Mouse (Mus musculus): ENCODE measurements around the gene S100a5. TPM values are rescaled to one million over a fixed set of nuclear protein-coding genes. Genes with fewer than 3 reads are reported as not detected.

The S100a5 gene
- polyA plus RNA-seq, 1 experiment from 2014 or later = not detected

Other genes with a start within 250 kb of the S100a5 start
- 13.6 and 14.2 TPM in 2 replicates for gene Slc27a3, start 218.6 kb upstream of the S100a5 start, polyA plus RNA-seq (2014; fragmentation: Nextera tagmentation; extraction: Ambion mirVana)
- 50.5 and 55.3 TPM in 2 replicates for gene Ints3, start 174.9 kb upstream of the S100a5 start, polyA plus RNA-seq (2014; fragmentation: Nextera tagmentation; extraction: Ambion mirVana)
- 2.0 and 2.8 TPM in 2 replicates for gene Npr1, start 142.7 kb upstream of the S100a5 start, polyA plus RNA-seq (2014; fragmentation: Nextera tagmentation; extraction: Ambion mirVana)
- 365 and 366 TPM in 2 replicates for gene Ilf2, start 132.4 kb upstream of the S100a5 start, polyA plus RNA-seq (2014; fragmentation: Nextera tagmentation; extraction: Ambion mirVana)
- gene Snapin, start 117.5 kb upstream of the S100a5 start, polyA plus RNA-seq (2014; fragmentation: Nextera tagmentation; extraction: Ambion mirVana) = 66.3 and 68.3 TPM in 2 replicates
- 142 and 151 TPM in 2 replicates for gene Chtop, start 99.0 kb upstream of the S100a5 start, polyA plus RNA-seq (2014; fragmentation: Nextera tagmentation; extraction: Ambion mirVana)
- gene S100a1, start 94.1 kb upstream of the S100a5 start, polyA plus RNA-seq (2014; fragmentation: Nextera tagmentation; extraction: Ambion mirVana) = 5.6 and 6.5 TPM in 2 replicates
- 10.3 and 12.0 TPM in 2 replicates for gene S100a13, start 94.1 kb upstream of the S100a5 start, polyA plus RNA-seq (2014; fragmentation: Nextera tagmentation; extraction: Ambion mirVana)
- gene S100a14, start 81.7 kb upstream of the S100a5 start, polyA plus RNA-seq (2014; fragmentation: Nextera tagmentation; extraction: Ambion mirVana) = not detected in 2 replicates
- gene S100a16, start 71.3 kb upstream of the S100a5 start, polyA plus RNA-seq (2014; fragmentation: Nextera tagmentation; extraction: Ambion mirVana) = 28.8 and 30.8 TPM in 2 replicates
- not detected in 2 replicates for gene S100a3, start 47.9 kb upstream of the S100a5 start, polyA plus RNA-seq (2014; fragmentation: Nextera tagmentation; extraction: Ambion mirVana)
- gene S100a2, start 18.3 kb upstream of the S100a5 start, polyA plus RNA-seq (2014; fragmentation: Nextera tagmentation; extraction: Ambion mirVana) = not detected in 2 replicates
- gene Gm42674, start 6.6 kb upstream of the S100a5 start, polyA plus RNA-seq (2014; fragmentation: Nextera tagmentation; extraction: Ambion mirVana) = not detected in 2 replicates
- gene S100a4, start 4.8 kb upstream of the S100a5 start, polyA plus RNA-seq (2014; fragmentation: Nextera tagmentation; extraction: Ambion mirVana) = 0.69 and 1.9 TPM in 2 replicates
- gene S100a6, start 4.4 kb downstream of the S100a5 start, polyA plus RNA-seq (2014; fragmentation: Nextera tagmentation; extraction: Ambion mirVana) = 24.3 and 27.0 TPM in 2 replicates
- gene S100a7a, start 45.5 kb downstream of the S100a5 start, polyA plus RNA-seq (2014; fragmentation: Nextera tagmentation; extraction: Ambion mirVana) = not detected in 2 replicates
- 3.6 and 6.9 TPM in 2 replicates for gene S100a8, start 60.5 kb downstream of the S100a5 start, polyA plus RNA-seq (2014; fragmentation: Nextera tagmentation; extraction: Ambion mirVana)
- 1.6 and 2.9 TPM in 2 replicates for gene S100a9, start 87.2 kb downstream of the S100a5 start, polyA plus RNA-seq (2014; fragmentation: Nextera tagmentation; extraction: Ambion mirVana)
- gene Pglyrp4, start 118.4 kb downstream of the S100a5 start, polyA plus RNA-seq (2014; fragmentation: Nextera tagmentation; extraction: Ambion mirVana) = not detected in 2 replicates
- not detected in 2 replicates for gene Gm5849, start 169.4 kb downstream of the S100a5 start, polyA plus RNA-seq (2014; fragmentation: Nextera tagmentation; extraction: Ambion mirVana)

Data from forebrain, embryonic 11.5 days (tissue).